Mouse (Mus musculus) G1E (cell line): ENCODE measurements around the gene Pou3f1. TPM values are rescaled to one million over a fixed set of nuclear protein-coding genes. Genes with fewer than 3 reads are reported as not detected.

Experiments
- ATAC-seq: 2 replicates; pipeline ENCODE4 v1.8.0; 2016; ENCODE audit warnings: mild to moderate bottlenecking; ENCODE audit not compliant: insufficient number of reproducible peaks, poor library complexity, low FRiP score, severe bottlenecking; ENCODE audit errors: extremely low read depth
- DNase-seq: peaks from one replicate; pipeline ENCODE4 v3.0.0; 2012; ENCODE audit warnings: low spot score
- H3K27me3 ChIP-seq: 2 replicates; pipeline ENCODE4 v1.6.1; 2012; ENCODE audit warnings: mild to moderate bottlenecking, low read length, inconsistent platforms; ENCODE audit not compliant: insufficient read depth
- H3K36me3 ChIP-seq: replicated peaks from 2 replicates; pipeline ENCODE3; 2012; ENCODE audit warnings: mild to moderate bottlenecking, inconsistent platforms
- H3K4me1 ChIP-seq: 2 replicates; pipeline ENCODE4 v1.6.1; 2012; ENCODE audit warnings: low read depth, low read length, inconsistent platforms, mixed read lengths; ENCODE audit not compliant: insufficient read depth
- H3K4me3 ChIP-seq: 2 replicates; pipeline ENCODE4 v1.5.1; 2012; ENCODE audit warnings: low read depth, mild to moderate bottlenecking, inconsistent platforms, low read length, moderate library complexity, mixed read lengths
- H3K9me3 ChIP-seq: replicated peaks from 2 replicates; pipeline ENCODE4 v1.6.1; 2012; ENCODE audit warnings: inconsistent platforms
- CTCF ChIP-seq: IDR thresholded peaks from 2 replicates; pipeline ENCODE4 v1.5.1; 2012; ENCODE audit warnings: low read depth, low read length, inconsistent platforms, mixed read lengths
- GATA1 ChIP-seq: IDR thresholded peaks from 2 replicates; pipeline ENCODE4 v1.6.1; 2012; ENCODE audit warnings: borderline replicate concordance, low read length, inconsistent platforms, mixed read lengths
- GATA2 ChIP-seq: IDR thresholded peaks from 2 replicates; pipeline ENCODE4 v1.6.1; 2012; ENCODE audit warnings: low read depth, low read length, inconsistent platforms, borderline replicate concordance
- POLR2AphosphoS5 ChIP-seq: IDR thresholded peaks from 2 replicates; pipeline ENCODE4 v1.6.1; 2012; ENCODE audit warnings: low read depth, low read length, inconsistent platforms; ENCODE audit not compliant: insufficient replicate concordance
- TAL1 ChIP-seq: conservative IDR thresholded peaks from 2 replicates; pipeline ENCODE4 v1.6.1; 2012; ENCODE audit warnings: low read depth, low read length, inconsistent platforms, mixed read lengths
- polyA plus RNA-seq: library from polyadenylated mRNA; stranded (reverse); fragments of >175 nt; gene quantifications from 2 replicates; pipeline ENCODE4 v1.2.3, GENCODE M21; 2012
- total RNA-seq, 2 experiments: library from RNA; stranded (forward) in 1 of 2; stranded (reverse) in 1 of 2; fragments of 200-1000 nt in 1 of 2; fragments of >200 nt in 1 of 2; fragmentation: Nextera tagmentation in 1 of 2; gene quantifications; 2 replicates each; pipeline ENCODE4 v1.2.3; 2014 to 2017

Pou3f1 gene
- total and polyA plus RNA-seq, 3 experiments: 0.05 TPM; not detected in 2

- TF ChIP-seq CTCF (no peak), POLR2AphosphoS5 (no peak), TAL1 (no peak), GATA2 (no peak), GATA1 (no peak)
- ATAC-seq (no peak), DNase-seq (no peak)
- Histone ChIP-seq H3K4me1 (no peaks in the 10 kb centered on the region), H3K36me3 (no peaks in the 10 kb centered on the region), H3K27me3 (peaks cover 17% of the 10 kb centered on the region; the same call in 1 of the 2 replicates), H3K9me3 (no peaks in the 10 kb centered on the region), H3K4me3 (no peak overlapping the region)
These were observed 11.5 kb downstream of the Pou3f1 start for GRCm38 (mm10) chr4:124668078-124668477.

DNA sequence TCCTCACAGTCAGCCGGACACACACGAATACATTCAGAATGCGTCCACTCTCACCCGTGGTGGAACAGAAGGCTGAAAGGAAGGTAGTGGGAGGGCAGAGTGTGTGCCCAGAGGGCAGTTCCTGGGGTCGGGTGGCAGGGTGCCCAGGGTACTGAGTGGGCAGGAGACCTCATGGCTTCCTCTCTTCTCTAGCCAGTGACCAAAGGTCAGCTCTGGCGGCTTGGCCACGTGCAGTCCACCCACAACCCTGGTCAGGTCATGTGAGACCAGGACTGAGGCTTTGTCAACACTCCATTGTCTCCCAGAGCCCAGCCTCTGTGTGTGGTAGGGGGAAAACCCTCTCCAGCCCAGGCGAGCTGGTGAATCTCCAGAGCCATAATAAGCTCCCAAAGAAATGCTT lies 13.6 kb downstream of the Pou3f1 start:
- no peaks in the 10 kb centered on the region for H3K4me1 ChIP-seq
- H3K27me3 ChIP-seq: peaks cover 14% of the 10 kb centered on the region; the same call in 1 of the 2 replicates
- ATAC-seq: no peak

GRCm38 (mm10) chr4:124671583-124671982 lies 15.0 kb downstream of the Pou3f1 start:
- H3K36me3 ChIP-seq: peaks cover 22% of the 10 kb centered on the region
- H3K4me1 ChIP-seq: 0 out of 2 replicates have a peak, but pooled peaks cover 2% of the 10 kb centered on the region
- TF ChIP-seq GATA2: no peak
- no peak for TF ChIP-seq CTCF
- no peak for TF ChIP-seq TAL1
- no peak for TF ChIP-seq POLR2AphosphoS5
- no peak for TF ChIP-seq GATA1
- H3K27me3 ChIP-seq: peaks cover 12% of the 10 kb centered on the region; the same call in 1 of the 2 replicates
- ATAC-seq: no peak
- H3K4me3 ChIP-seq: no peak overlapping the region
- H3K9me3 ChIP-seq: no peaks in the 10 kb centered on the region
- no peak for DNase-seq

More for the DNA sequence above, 13.6 kb downstream of the Pou3f1 start:
- peaks cover 10% of the 10 kb centered on the region for H3K36me3 ChIP-seq
- H3K9me3 ChIP-seq: no peaks in the 10 kb centered on the region
- TF ChIP-seq GATA2 (no peak), TAL1 (no peak), GATA1 (no peak), CTCF (no peak), POLR2AphosphoS5 (no peak)
- H3K4me3 ChIP-seq: no peak overlapping the region
- DNase-seq: no peak

DNA sequence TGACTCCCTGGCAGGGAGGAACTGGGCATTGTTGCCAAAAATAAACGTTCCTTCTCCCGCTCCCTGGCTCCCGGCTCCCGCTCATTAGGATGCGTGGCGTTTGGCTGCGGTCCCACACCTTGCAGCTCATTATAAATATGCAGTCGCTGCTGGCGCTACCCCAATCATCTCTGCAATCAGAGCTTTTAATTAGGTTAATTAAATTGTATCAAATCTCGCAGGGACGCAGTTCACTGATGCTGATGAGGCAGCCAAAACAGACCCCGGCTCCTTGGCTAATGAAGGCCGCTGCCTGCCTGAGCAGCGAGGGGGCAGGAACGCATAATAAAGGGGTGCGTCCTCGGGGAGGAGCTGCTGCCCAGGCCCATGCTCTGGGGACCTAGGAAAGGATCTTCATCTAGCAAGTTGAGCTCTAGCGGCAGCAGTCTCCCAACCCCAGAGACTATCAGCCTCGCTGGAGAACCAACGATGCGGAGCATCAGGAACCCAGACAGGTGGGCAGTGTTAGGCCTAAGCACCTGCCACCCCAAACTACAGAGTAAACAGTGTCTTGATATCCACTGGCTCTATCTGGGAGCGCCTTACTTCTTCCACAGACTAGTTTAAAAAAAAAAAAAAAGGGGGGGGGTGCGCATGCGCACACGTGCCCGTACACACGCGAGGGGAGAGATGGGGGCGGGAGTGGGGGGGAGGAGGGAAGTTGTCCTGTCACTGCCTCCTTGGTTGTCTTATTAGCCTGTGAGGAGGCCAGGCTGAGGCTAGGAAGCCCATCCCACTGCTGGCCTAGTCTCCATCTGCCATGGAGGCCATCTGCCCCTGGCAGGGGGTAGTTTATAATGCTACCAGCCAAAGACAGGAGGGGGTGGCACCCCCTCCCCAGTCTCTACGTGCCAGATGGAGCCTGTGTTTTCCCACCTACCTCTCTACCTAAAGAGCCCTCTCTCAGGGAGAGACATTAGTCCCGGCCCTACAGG lies 16.0 kb downstream of the Pou3f1 start:
- peaks cover 32% of the 10 kb centered on the region for H3K36me3 ChIP-seq
- no peak for TF ChIP-seq GATA1
- TF ChIP-seq POLR2AphosphoS5: no peak
- TF ChIP-seq CTCF: no peak
- TF ChIP-seq GATA2: no peak
- TF ChIP-seq TAL1: no peak
- H3K27me3 ChIP-seq: peaks cover 12% of the 10 kb centered on the region; the same call in 1 of the 2 replicates
- H3K9me3 ChIP-seq: no peaks in the 10 kb centered on the region
- no peak overlapping the region for H3K4me3 ChIP-seq
- ATAC-seq (no peak), DNase-seq (no peak)
- H3K4me1 ChIP-seq: 0 out of 2 replicates have a peak, but pooled peaks cover 2% of the 10 kb centered on the region

DNA sequence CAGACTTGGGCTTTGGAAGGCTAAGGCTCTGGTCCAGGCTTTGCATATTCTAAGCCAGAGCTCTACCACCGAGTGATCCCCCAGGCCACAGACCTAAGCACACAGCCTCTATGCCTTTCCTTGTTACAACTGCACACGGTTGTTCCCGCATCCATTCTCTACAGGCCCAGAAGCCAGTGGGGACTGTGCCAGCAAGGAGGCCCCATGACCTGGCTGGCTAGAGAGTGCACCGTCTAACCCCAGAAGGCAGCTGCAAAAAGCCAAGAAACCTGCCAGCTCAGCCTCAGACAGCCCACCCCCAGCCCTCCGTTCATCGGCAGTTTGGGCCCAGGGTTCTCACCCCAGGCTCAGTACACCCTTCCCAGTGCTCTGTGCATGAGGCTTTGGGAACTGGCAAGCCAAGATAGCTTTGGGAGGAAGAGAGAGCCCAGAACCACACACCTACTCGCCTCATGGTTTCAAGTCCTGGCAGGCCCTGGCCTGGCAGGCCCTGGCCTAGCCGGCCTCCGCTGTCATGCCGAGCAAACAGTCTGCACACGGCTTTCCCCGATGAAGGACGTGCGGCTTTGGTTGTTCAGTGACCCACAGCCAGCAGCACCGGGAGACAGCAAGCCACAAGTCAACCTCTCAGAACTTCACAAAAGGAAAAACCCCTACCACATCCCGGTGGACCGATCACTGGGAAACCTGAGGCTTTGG lies 17.9 kb downstream of the Pou3f1 start:
- Histone ChIP-seq H3K4me3 (no peak overlapping the region), H3K9me3 (no peaks in the 10 kb centered on the region), H3K27me3 (peaks cover 10% of the 10 kb centered on the region; the same call in 1 of the 2 replicates), H3K36me3 (peaks cover 49% of the 10 kb centered on the region), H3K4me1 (0 out of 2 replicates have a peak, but pooled peaks cover 2% of the 10 kb centered on the region)
- TF ChIP-seq GATA1: no peak
- no peak for TF ChIP-seq GATA2
- no peak for TF ChIP-seq TAL1
- TF ChIP-seq CTCF: no peak
- TF ChIP-seq POLR2AphosphoS5: no peak
- DNase-seq: no peak
- no peak for ATAC-seq

GRCm38 (mm10) chr4:124675037-124675436 lies 18.4 kb downstream of the Pou3f1 start:
- ATAC-seq: no peak
- DNase-seq: peak; percentile 53
- H3K4me3 ChIP-seq: no peak overlapping the region
- H3K36me3 ChIP-seq: peaks cover 54% of the 10 kb centered on the region
- TF ChIP-seq GATA1 (no peak), GATA2 (no peak), CTCF (peak; percentile 44; the same call in 1 of the 2 replicates), POLR2AphosphoS5 (no peak), TAL1 (no peak)
- 0 out of 2 replicates have a peak, but pooled peaks cover 2% of the 10 kb centered on the region for H3K4me1 ChIP-seq
- peaks cover 10% of the 10 kb centered on the region; the same call in 1 of the 2 replicates for H3K27me3 ChIP-seq
- H3K9me3 ChIP-seq: no peaks in the 10 kb centered on the region
